Mouse (Mus musculus): ENCODE measurements around the gene Cnp.
A peak's percentile ranks its signal among the peaks of the same experiment; 100 is the strongest.
"Not testable (repeated sequence)": the region's sequence is repeated elsewhere in the genome, so short reads cannot be mapped to it uniquely, and the experiment has no call there.

Gene Cnp

GRCm38 (mm10) chr11:100555583-100555982 is 19.1 kb upstream of the Cnp start:
- DNase-seq (ENCODE audit: low spot score), result peak; percentile 89

- DNase-seq (ENCODE audit: low spot score), result no peak
These were observed 17.1 kb upstream of the Cnp start for GRCm38 (mm10) chr11:100557563-100557962.

GRCm38 (mm10) chr11:100559476-100559875 is 15.2 kb upstream of the Cnp start:
- no peak for DNase-seq (ENCODE audit: low spot score)

- DNase-seq (ENCODE audit: low spot score), result peak; percentile 27
These were observed 13.0 kb upstream of the Cnp start for GRCm38 (mm10) chr11:100561748-100562147.

GRCm38 (mm10) chr11:100564297-100564696 is 10.4 kb upstream of the Cnp start:
- DNase-seq (ENCODE audit: low spot score), result no peak

- DNase-seq (ENCODE audit: low spot score), result no peak
These were observed 10.0 kb upstream of the Cnp start for GRCm38 (mm10) chr11:100564703-100565102.

GRCm38 (mm10) chr11:100567229-100567628 is 7.5 kb upstream of the Cnp start:
- DNase-seq (ENCODE audit: low spot score), result no peak

GRCm38 (mm10) chr11:100567815-100568245 is 6.9 kb upstream of the Cnp start:
- no peak for DNase-seq (ENCODE audit: low spot score)

- DNase-seq (ENCODE audit: low spot score), result no peak
These were observed 6.0 kb upstream of the Cnp start for GRCm38 (mm10) chr11:100568692-100569091.

- no peak for DNase-seq (ENCODE audit: low spot score)
These were observed 4.9 kb upstream of the Cnp start for GRCm38 (mm10) chr11:100569789-100570188.

GRCm38 (mm10) chr11:100570430-100571201 is 4.1 kb upstream of the Cnp start:
- peak; percentile 87 for DNase-seq (ENCODE audit: low spot score)

- no peak for DNase-seq (ENCODE audit: low spot score)
These were observed 3.5 kb upstream of the Cnp start for GRCm38 (mm10) chr11:100571202-100571567.

GRCm38 (mm10) chr11:100574188-100574587 is 516 bp upstream of the Cnp start:
- DNase-seq (ENCODE audit: low spot score), result no peak

- DNase-seq (ENCODE audit: low spot score), result peak; percentile 29
These were observed 766 bp downstream of the Cnp start for GRCm38 (mm10) chr11:100575484-100575855.

GRCm38 (mm10) chr11:100576256-100576655 is 1.6 kb downstream of the Cnp start:
- DNase-seq (ENCODE audit: low spot score), result no peak

- no peak for DNase-seq (ENCODE audit: low spot score)
These were observed 3.3 kb downstream of the Cnp start for GRCm38 (mm10) chr11:100577852-100578599.

GRCm38 (mm10) chr11:100579116-100579799 is 4.6 kb downstream of the Cnp start:
- DNase-seq (ENCODE audit: low spot score), result no peak

GRCm38 (mm10) chr11:100580275-100580674 is 5.6 kb downstream of the Cnp start:
- DNase-seq (ENCODE audit: low spot score), result no peak

GRCm38 (mm10) chr11:100581756-100582155 is 7.1 kb downstream of the Cnp start:
- DNase-seq (ENCODE audit: low spot score), result no peak

GRCm38 (mm10) chr11:100582413-100582812 is 7.7 kb downstream of the Cnp start:
- not testable (repeated sequence) for DNase-seq (ENCODE audit: low spot score)

- no peak for DNase-seq (ENCODE audit: low spot score)
These were observed 8.1 kb downstream of the Cnp start for GRCm38 (mm10) chr11:100582836-100583235.

GRCm38 (mm10) chr11:100584561-100584961 is 9.9 kb downstream of the Cnp start:
- no peak for DNase-seq (ENCODE audit: low spot score)

- no peak for DNase-seq (ENCODE audit: low spot score)
These were observed 10.4 kb downstream of the Cnp start for GRCm38 (mm10) chr11:100585148-100585547.

All from retina, embryonic 14.5 days (tissue).